Mouse (Mus musculus): ENCODE measurements around the gene Atf3. TPM values are rescaled to one million over a fixed set of nuclear protein-coding genes. Genes with fewer than 3 reads are reported as not detected.

The Atf3 gene
- polyA plus RNA-seq (2014; fragmentation: Illumina TruSeq; extraction: RNeasy Lipid Tissue Mini Kit (QIAGEN cat#74804); ENCODE audit: low read depth, low replicate concordance): 0.99 TPM

DNA sequence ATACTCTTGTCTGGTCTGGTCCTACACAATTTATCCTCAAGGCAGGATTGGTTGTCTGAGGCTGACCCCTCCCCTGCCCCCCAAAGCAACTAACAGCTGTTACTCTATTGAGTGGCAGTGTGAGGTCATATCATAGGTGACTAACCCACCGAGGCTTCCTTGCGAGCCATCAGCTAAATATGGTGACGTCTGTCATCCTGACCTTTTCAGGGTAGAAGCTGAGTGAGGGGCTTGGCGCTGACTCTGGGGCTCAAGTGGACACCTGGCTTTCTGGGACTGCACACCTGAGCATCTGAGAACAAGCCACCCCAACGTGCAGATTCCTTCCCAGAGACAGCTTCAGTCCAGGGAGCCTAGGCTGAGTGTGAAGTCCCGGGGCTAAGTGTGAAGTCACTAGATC is at the start of gene Atf3:
Atf3 (minus strand) TSS at position 101 of the 400 bp plus-strand sequence.

DNA sequence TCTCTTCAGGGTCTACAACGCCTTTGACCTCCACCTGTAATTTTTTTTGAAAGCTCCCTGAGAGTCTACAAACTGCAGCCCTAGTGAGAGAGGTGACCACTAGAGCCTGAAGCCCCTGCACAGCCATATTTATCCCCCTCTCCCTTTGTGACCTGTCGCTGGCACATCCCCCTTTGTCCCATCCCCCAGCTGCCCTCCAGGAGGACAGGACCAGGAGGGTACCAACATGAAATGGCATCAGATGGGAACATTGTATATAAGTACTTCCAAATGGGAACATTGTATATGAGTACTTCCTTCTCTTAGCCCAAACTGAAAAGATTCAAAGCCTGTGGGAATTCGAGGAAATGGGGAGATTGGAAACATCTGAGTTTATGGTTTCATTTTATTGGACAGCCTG is 53.1 kb downstream of the Atf3 start, which contains the start of gene Fam71a:
Fam71a (minus strand) TSS at position 101 of the 400 bp plus-strand sequence.

Other genes with a start within 250 kb of the Atf3 start
- gene Vash2, start 238.7 kb downstream of the Atf3 start, polyA plus RNA-seq (2014; fragmentation: Illumina TruSeq; extraction: RNeasy Lipid Tissue Mini Kit (QIAGEN cat#74804); ENCODE audit: low read depth, low replicate concordance): 0.17 TPM
- gene Flvcr1, start 191.9 kb downstream of the Atf3 start, polyA plus RNA-seq (2014; fragmentation: Illumina TruSeq; extraction: RNeasy Lipid Tissue Mini Kit (QIAGEN cat#74804); ENCODE audit: low read depth, low replicate concordance): 30.5 TPM
- gene Spata45, start 181.4 kb downstream of the Atf3 start, polyA plus RNA-seq (2014; fragmentation: Illumina TruSeq; extraction: RNeasy Lipid Tissue Mini Kit (QIAGEN cat#74804); ENCODE audit: low read depth, low replicate concordance): not detected
- gene Tatdn3, start 155.1 kb downstream of the Atf3 start, polyA plus RNA-seq (2014; fragmentation: Illumina TruSeq; extraction: RNeasy Lipid Tissue Mini Kit (QIAGEN cat#74804); ENCODE audit: low read depth, low replicate concordance): 13.0 TPM
- gene Nsl1, start 155.0 kb downstream of the Atf3 start, polyA plus RNA-seq (2014; fragmentation: Illumina TruSeq; extraction: RNeasy Lipid Tissue Mini Kit (QIAGEN cat#74804); ENCODE audit: low read depth, low replicate concordance): 0.82 TPM
- not detected for gene Batf3, start 120.2 kb downstream of the Atf3 start, polyA plus RNA-seq (2014; fragmentation: Illumina TruSeq; extraction: RNeasy Lipid Tissue Mini Kit (QIAGEN cat#74804); ENCODE audit: low read depth, low replicate concordance)
- gene Fam71a, start 53.2 kb downstream of the Atf3 start, polyA plus RNA-seq (2014; fragmentation: Illumina TruSeq; extraction: RNeasy Lipid Tissue Mini Kit (QIAGEN cat#74804); ENCODE audit: low read depth, low replicate concordance): not detected
- gene Nenf, start 100.2 kb upstream of the Atf3 start, polyA plus RNA-seq (2014; fragmentation: Illumina TruSeq; extraction: RNeasy Lipid Tissue Mini Kit (QIAGEN cat#74804); ENCODE audit: low read depth, low replicate concordance): not detected
- gene Tmem206, start 107.9 kb upstream of the Atf3 start, polyA plus RNA-seq (2014; fragmentation: Illumina TruSeq; extraction: RNeasy Lipid Tissue Mini Kit (QIAGEN cat#74804); ENCODE audit: low read depth, low replicate concordance): 7.1 TPM
- gene Ppp2r5a, start 185.2 kb upstream of the Atf3 start, polyA plus RNA-seq (2014; fragmentation: Illumina TruSeq; extraction: RNeasy Lipid Tissue Mini Kit (QIAGEN cat#74804); ENCODE audit: low read depth, low replicate concordance): 297 TPM

Data from adrenal gland, adult 10 weeks (tissue).